Mouse (Mus musculus): Measurements from ENCODE around the gene Gstm4. TPM values are rescaled to one million over a fixed set of nuclear protein-coding genes. Genes with fewer than 3 reads are reported as not detected.

Gstm4 gene
- 16.7 TPM in 2 replicates for polyA plus RNA-seq (2015; fragmentation: Nextera tagmentation; extraction: Ambion mirVana)

GRCm38 (mm10) chr3:108044394-108045140 lies at the start of gene Gstm4:
Gstm4 (minus strand) TSS chr3:108044894.
- H3K9me3 ChIP-seq: no peaks in the 10 kb centered on the region
- peak within 1 kb of the TSS; percentile 92 for H3K4me2 ChIP-seq
- H3K4me3 ChIP-seq: peak within 1 kb of the TSS; percentile 55
- no peaks in the 10 kb centered on the region for H3K36me3 ChIP-seq
- peak within 1 kb of the TSS; percentile 54 for H3K9ac ChIP-seq
- 2% methylated on average over 29 of the region's 29 CpGs for WGBS
- peak within 1 kb of the TSS; percentile 55 for H3K27ac ChIP-seq
- H3K4me1 ChIP-seq: peaks cover 11% of the 10 kb centered on the region; the same call in 1 of the 2 replicates
- H3K27me3 ChIP-seq: no peaks in the 10 kb centered on the region
- ATAC-seq (ENCODE audit: borderline replicate concordance, extremely low read depth, low FRiP score, low TSS enrichment): peak; percentile 96

- Histone ChIP-seq H3K36me3 (no peaks in the 10 kb centered on the region), H3K9me3 (no peaks in the 10 kb centered on the region), H3K4me2 (no peak overlapping the region), H3K27ac (no peak overlapping the region), H3K9ac (no peak overlapping the region), H3K27me3 (no peaks in the 10 kb centered on the region), H3K4me3 (no peak overlapping the region), H3K4me1 (0 out of 2 replicates have a peak, but pooled peaks cover under 1% of the 10 kb centered on the region)
- no peak for ATAC-seq (ENCODE audit: borderline replicate concordance, extremely low read depth, low FRiP score, low TSS enrichment)
- 71% methylated on average over 1 of the region's 1 CpGs for WGBS
Measured at GRCm38 (mm10) chr3:108094146-108094545, 49.5 kb upstream of the Gstm4 start.

- 50% methylated on average over 6 of the region's 6 CpGs for WGBS
- Histone ChIP-seq H3K27me3 (no peaks in the 10 kb centered on the region), H3K36me3 (no peaks in the 10 kb centered on the region), H3K4me3 (no peak overlapping the region), H3K4me1 (0 out of 2 replicates have a peak, but pooled peaks cover 4% of the 10 kb centered on the region), H3K9me3 (no peaks in the 10 kb centered on the region), H3K27ac (no peak overlapping the region), H3K4me2 (no peak overlapping the region), H3K9ac (no peak overlapping the region)
- ATAC-seq (ENCODE audit: borderline replicate concordance, extremely low read depth, low FRiP score, low TSS enrichment): no peak
Measured at GRCm38 (mm10) chr3:108093306-108093705, 48.6 kb upstream of the Gstm4 start.

- no peak within 1 kb of the TSS for H3K27ac ChIP-seq
- WGBS: 70% methylated on average over 15 of the region's 15 CpGs
- no peaks in the 10 kb centered on the region for H3K9me3 ChIP-seq
- H3K4me1 ChIP-seq: 0 out of 2 replicates have a peak, but pooled peaks cover 4% of the 10 kb centered on the region
- no peaks in the 10 kb centered on the region for H3K36me3 ChIP-seq
- no peaks in the 10 kb centered on the region for H3K27me3 ChIP-seq
- no peak within 1 kb of the TSS for H3K9ac ChIP-seq
- no peak within 1 kb of the TSS for H3K4me3 ChIP-seq
- H3K4me2 ChIP-seq: no peak within 1 kb of the TSS
- no peak for ATAC-seq (ENCODE audit: borderline replicate concordance, extremely low read depth, low FRiP score, low TSS enrichment)
Measured at GRCm38 (mm10) chr3:108092536-108093115, 47.9 kb upstream of the Gstm4 start, which contains the start of gene Gnat2. Gnat2 (plus strand) TSS chr3:108092789.

- Histone ChIP-seq H3K27me3 (no peaks in the 10 kb centered on the region), H3K9ac (no peak overlapping the region), H3K9me3 (no peaks in the 10 kb centered on the region), H3K27ac (no peak overlapping the region), H3K4me1 (0 out of 2 replicates have a peak, but pooled peaks cover 6% of the 10 kb centered on the region), H3K4me2 (no peak overlapping the region), H3K4me3 (no peak overlapping the region), H3K36me3 (no peaks in the 10 kb centered on the region)
- no peak for ATAC-seq (ENCODE audit: borderline replicate concordance, extremely low read depth, low FRiP score, low TSS enrichment)
- WGBS: 61% methylated on average over 6 of the region's 6 CpGs
Measured at GRCm38 (mm10) chr3:108092030-108092429, 47.3 kb upstream of the Gstm4 start.

GRCm38 (mm10) chr3:108090561-108090960 lies 45.9 kb upstream of the Gstm4 start:
- WGBS: 84% methylated on average over 2 of the region's 2 CpGs
- no peaks in the 10 kb centered on the region for H3K9me3 ChIP-seq
- no peak overlapping the region for H3K27ac ChIP-seq
- H3K4me1 ChIP-seq: peaks cover 13% of the 10 kb centered on the region; the same call in 1 of the 2 replicates
- no peak overlapping the region for H3K9ac ChIP-seq
- no peaks in the 10 kb centered on the region for H3K27me3 ChIP-seq
- H3K36me3 ChIP-seq: no peaks in the 10 kb centered on the region
- no peak overlapping the region for H3K4me3 ChIP-seq
- H3K4me2 ChIP-seq: no peak overlapping the region
- ATAC-seq (ENCODE audit: borderline replicate concordance, extremely low read depth, low FRiP score, low TSS enrichment): no peak

GRCm38 (mm10) chr3:108089916-108090315 lies 45.2 kb upstream of the Gstm4 start:
- Histone ChIP-seq H3K27me3 (no peaks in the 10 kb centered on the region), H3K4me1 (peaks cover 15% of the 10 kb centered on the region), H3K9ac (no peak overlapping the region), H3K27ac (no peak overlapping the region), H3K4me2 (no peak overlapping the region), H3K9me3 (no peaks in the 10 kb centered on the region), H3K36me3 (no peaks in the 10 kb centered on the region), H3K4me3 (no peak overlapping the region)
- no peak for ATAC-seq (ENCODE audit: borderline replicate concordance, extremely low read depth, low FRiP score, low TSS enrichment)
- 56% methylated on average over 2 of the region's 2 CpGs for WGBS

- WGBS: 34% methylated on average over 5 of the region's 5 CpGs
- Histone ChIP-seq H3K4me3 (no peak overlapping the region), H3K4me1 (peaks cover 25% of the 10 kb centered on the region), H3K36me3 (no peaks in the 10 kb centered on the region), H3K9ac (no peak overlapping the region; the same call in 1 of the 2 replicates), H3K4me2 (no peak overlapping the region), H3K27ac (no peak overlapping the region), H3K9me3 (no peaks in the 10 kb centered on the region), H3K27me3 (no peaks in the 10 kb centered on the region)
- no peak for ATAC-seq (ENCODE audit: borderline replicate concordance, extremely low read depth, low FRiP score, low TSS enrichment)
Measured at GRCm38 (mm10) chr3:108088842-108089380, 44.2 kb upstream of the Gstm4 start.

- Histone ChIP-seq H3K27ac (no peak overlapping the region), H3K4me3 (no peak overlapping the region), H3K36me3 (no peaks in the 10 kb centered on the region), H3K9me3 (no peaks in the 10 kb centered on the region), H3K9ac (no peak overlapping the region), H3K27me3 (no peaks in the 10 kb centered on the region), H3K4me2 (peak overlapping the region; percentile 99; the same call in 1 of the 2 replicates), H3K4me1 (peaks cover 38% of the 10 kb centered on the region)
- WGBS: 78% methylated on average over 3 of the region's 3 CpGs
- no peak for ATAC-seq (ENCODE audit: borderline replicate concordance, extremely low read depth, low FRiP score, low TSS enrichment)
Measured at GRCm38 (mm10) chr3:108087329-108087728, 42.6 kb upstream of the Gstm4 start.

GRCm38 (mm10) chr3:108086470-108086979 lies 41.8 kb upstream of the Gstm4 start, which contains the start of gene Ampd2:
Ampd2 (minus strand) TSS chr3:108086651.
- ATAC-seq (ENCODE audit: borderline replicate concordance, extremely low read depth, low FRiP score, low TSS enrichment): peak; percentile 21; the same call in 1 of the 2 replicates
- no peaks in the 10 kb centered on the region for H3K27me3 ChIP-seq
- H3K9me3 ChIP-seq: no peaks in the 10 kb centered on the region
- H3K36me3 ChIP-seq: no peaks in the 10 kb centered on the region
- H3K4me2 ChIP-seq: peak within 1 kb of the TSS; percentile 99
- WGBS: under 1% methylated on average over 29 of the region's 29 CpGs
- H3K9ac ChIP-seq: peak within 1 kb of the TSS; percentile 63
- peaks cover 46% of the 10 kb centered on the region for H3K4me1 ChIP-seq
- peak within 1 kb of the TSS; percentile 74 for H3K4me3 ChIP-seq
- H3K27ac ChIP-seq: peak within 1 kb of the TSS; percentile 94

- H3K9ac ChIP-seq: peak overlapping the region; percentile 63
- WGBS: 1% methylated on average over 31 of the region's 31 CpGs
- ATAC-seq (ENCODE audit: borderline replicate concordance, extremely low read depth, low FRiP score, low TSS enrichment): peak; percentile 87
- H3K4me3 ChIP-seq: peak overlapping the region; percentile 74
- H3K27me3 ChIP-seq: no peaks in the 10 kb centered on the region
- H3K4me1 ChIP-seq: peaks cover 47% of the 10 kb centered on the region
- peak overlapping the region; percentile 99 for H3K4me2 ChIP-seq
- peak overlapping the region; percentile 94 for H3K27ac ChIP-seq
- no peaks in the 10 kb centered on the region for H3K36me3 ChIP-seq
- H3K9me3 ChIP-seq: no peaks in the 10 kb centered on the region
Measured at GRCm38 (mm10) chr3:108085721-108086469, 41.2 kb upstream of the Gstm4 start.
